Mouse (Mus musculus) midbrain, embryonic 12.5 days (tissue): ENCODE data around the gene Sinhcaf. TPM values are rescaled to one million over a fixed set of nuclear protein-coding genes. Genes with fewer than 3 reads are reported as not detected.
"Not testable (repeated sequence)": the region's sequence is repeated elsewhere in the genome, so short reads cannot be mapped to it uniquely, and the experiment has no call there.

Source experiments
- ATAC-seq: fragments of 200-750 bp; cut with Nextera tagmentation; 2 replicates; pipeline ENCODE4 v1.8.0; 2017; ENCODE audit warnings: low read depth, moderate TSS enrichment, moderate library complexity; ENCODE audit not compliant: low FRiP score
- H3K27ac ChIP-seq: fragments of 300-500 bp; sonication (generic); replicated peaks from 2 replicates; pipeline ENCODE4 v1.5.1; 2016; ENCODE audit warnings: mild to moderate bottlenecking
- H3K27me3 ChIP-seq: fragments of 300-500 bp; sonication (generic); 2 replicates; pipeline ENCODE4 v1.6.1; 2016; ENCODE audit warnings: mild to moderate bottlenecking
- H3K36me3 ChIP-seq: fragments of 300-500 bp; sonication (generic); 2 replicates; pipeline ENCODE4 v1.6.1; 2016
- H3K4me1 ChIP-seq: fragments of 300-500 bp; sonication (generic); 2 replicates; pipeline ENCODE4 v1.6.1; 2016
- H3K4me2 ChIP-seq: fragments of 300-500 bp; sonication (generic); replicated peaks from 2 replicates; pipeline ENCODE4 v1.6.1; 2016; ENCODE audit warnings: mild to moderate bottlenecking, moderate library complexity
- H3K4me3 ChIP-seq: fragments of 300-500 bp; sonication (generic); 2 replicates; pipeline ENCODE4 v1.5.1; 2016; ENCODE audit warnings: mild to moderate bottlenecking
- H3K9ac ChIP-seq: fragments of 300-500 bp; sonication (generic); replicated peaks from 2 replicates; pipeline ENCODE4 v1.6.1; 2016; ENCODE audit warnings: mild to moderate bottlenecking, moderate library complexity
- H3K9me3 ChIP-seq: fragments of 300-500 bp; sonication (generic); 2 replicates; pipeline ENCODE4 v1.6.1; 2016; ENCODE audit warnings: mild to moderate bottlenecking
- WGBS: fragments of 180-500 bp; shearing (Covaris S2); methylation state at CpG from one replicate; pipeline ENCODE4 v1.1.7; 2016; 5-methylcytosine and 5-hydroxymethylcytosine counted together
- polyA plus RNA-seq: library from polyadenylated mRNA; unstranded; fragments of >200 nt; fragmentation: Nextera tagmentation; extraction: Ambion mirVana; gene quantifications from 2 replicates; pipeline ENCODE4 v1.2.1, GENCODE M21; 2016

The Sinhcaf gene
- 210 and 223 TPM in 2 replicates for polyA plus RNA-seq

GRCm38 (mm10) chr6:148946409-148946742 lies at the start of gene Sinhcaf:
Gene Sinhcaf, minus strand, starts transcription at chr6:148946467.
- H3K4me3 ChIP-seq: peak within 1 kb of the TSS; percentile 96
- no peaks in the 10 kb centered on the region for H3K27me3 ChIP-seq
- under 1% methylated on average over 43 of the region's 47 CpGs for WGBS
- H3K9ac ChIP-seq: peak within 1 kb of the TSS; percentile 96
- H3K4me1 ChIP-seq: peaks cover 28% of the 10 kb centered on the region
- no peaks in the 10 kb centered on the region for H3K9me3 ChIP-seq
- peak within 1 kb of the TSS; percentile 63 for H3K4me2 ChIP-seq
- H3K27ac ChIP-seq: peak within 1 kb of the TSS; percentile 92
- H3K36me3 ChIP-seq: no peaks in the 10 kb centered on the region
- ATAC-seq: peak; percentile 86

GRCm38 (mm10) chr6:148994327-148994999 lies 48.2 kb upstream of the Sinhcaf start:
- peak overlapping the region; percentile 20; the same call in 1 of the 2 replicates for H3K9ac ChIP-seq
- H3K4me3 ChIP-seq: no peak overlapping the region
- no peaks in the 10 kb centered on the region for H3K27me3 ChIP-seq
- H3K27ac ChIP-seq: no peak overlapping the region
- no peak for ATAC-seq
- H3K4me2 ChIP-seq: no peak overlapping the region
- peaks cover 24% of the 10 kb centered on the region for H3K4me1 ChIP-seq
- no peaks in the 10 kb centered on the region for H3K9me3 ChIP-seq
- H3K36me3 ChIP-seq: peaks cover 38% of the 10 kb centered on the region
- WGBS: 59% methylated on average over 5 of the region's 5 CpGs

- no peaks in the 10 kb centered on the region for H3K9me3 ChIP-seq
- peaks cover 24% of the 10 kb centered on the region for H3K4me1 ChIP-seq
- H3K27me3 ChIP-seq: no peaks in the 10 kb centered on the region
- no peak overlapping the region for H3K9ac ChIP-seq
- 6% methylated on average over 9 of the region's 9 CpGs for WGBS
- H3K36me3 ChIP-seq: peaks cover 33% of the 10 kb centered on the region
- H3K4me2 ChIP-seq: peak overlapping the region; percentile 11; the same call in 1 of the 2 replicates
- peak; percentile 53 for ATAC-seq
- peak overlapping the region; percentile 66 for H3K27ac ChIP-seq
- no peak overlapping the region for H3K4me3 ChIP-seq
These were observed 47.1 kb upstream of the Sinhcaf start for GRCm38 (mm10) chr6:148993117-148994077.

- H3K9me3 ChIP-seq: no peaks in the 10 kb centered on the region
- H3K9ac ChIP-seq: no peak overlapping the region; the same call in 1 of the 2 replicates
- peak overlapping the region; percentile 66 for H3K27ac ChIP-seq
- peak; percentile 78 for ATAC-seq
- peaks cover 24% of the 10 kb centered on the region for H3K4me1 ChIP-seq
- peaks cover 25% of the 10 kb centered on the region for H3K36me3 ChIP-seq
- WGBS: 16% methylated on average over 4 of the region's 4 CpGs
- 0 out of 2 replicates have a peak overlapping the region, but pooled peaks have one; percentile 11 for H3K4me2 ChIP-seq
- no peak overlapping the region for H3K4me3 ChIP-seq
- no peaks in the 10 kb centered on the region for H3K27me3 ChIP-seq
These were observed 46.3 kb upstream of the Sinhcaf start for GRCm38 (mm10) chr6:148992373-148993116.

- Histone ChIP-seq H3K4me1 (peaks cover 24% of the 10 kb centered on the region), H3K9me3 (no peaks in the 10 kb centered on the region), H3K27ac (peak overlapping the region; percentile 66), H3K9ac (no peak overlapping the region; the same call in 1 of the 2 replicates), H3K36me3 (peaks cover 18% of the 10 kb centered on the region), H3K4me3 (no peak overlapping the region), H3K4me2 (0 out of 2 replicates have a peak overlapping the region, but pooled peaks have one; percentile 11), H3K27me3 (no peaks in the 10 kb centered on the region)
- ATAC-seq: no peak
- 32% methylated on average over 6 of the region's 6 CpGs for WGBS
These were observed 45.5 kb upstream of the Sinhcaf start for GRCm38 (mm10) chr6:148991660-148992372.

- 74% methylated on average over 2 of the region's 3 CpGs for WGBS
- not testable (repeated sequence) for H3K9ac ChIP-seq, H3K36me3 ChIP-seq, H3K27ac ChIP-seq, ATAC-seq, H3K4me2 ChIP-seq, H3K27me3 ChIP-seq, H3K4me3 ChIP-seq, H3K9me3 ChIP-seq
- H3K4me1 ChIP-seq: peaks cover 24% of the 10 kb centered on the region
These were observed 43.7 kb upstream of the Sinhcaf start for GRCm38 (mm10) chr6:148989792-148990491.

- Histone ChIP-seq H3K9ac (no peak overlapping the region), H3K27ac (no peak overlapping the region), H3K27me3 (no peaks in the 10 kb centered on the region), H3K36me3 (0 out of 2 replicates have a peak, but pooled peaks cover 7% of the 10 kb centered on the region), H3K4me1 (no peaks in the 10 kb centered on the region; the same call in 1 of the 2 replicates), H3K9me3 (no peaks in the 10 kb centered on the region), H3K4me2 (no peak overlapping the region), H3K4me3 (no peak overlapping the region)
- ATAC-seq: no peak
- 89% methylated on average over 4 of the region's 4 CpGs for WGBS
These were observed 39.7 kb upstream of the Sinhcaf start for GRCm38 (mm10) chr6:148986003-148986402.

GRCm38 (mm10) chr6:148980495-148980894 lies 34.2 kb upstream of the Sinhcaf start:
- H3K4me3 ChIP-seq: no peak overlapping the region
- 88% methylated on average over 3 of the region's 3 CpGs for WGBS
- no peaks in the 10 kb centered on the region for H3K36me3 ChIP-seq
- H3K4me2 ChIP-seq: no peak overlapping the region
- H3K9ac ChIP-seq: no peak overlapping the region
- H3K9me3 ChIP-seq: no peaks in the 10 kb centered on the region
- no peaks in the 10 kb centered on the region; the same call in 1 of the 2 replicates for H3K4me1 ChIP-seq
- no peak overlapping the region for H3K27ac ChIP-seq
- no peak for ATAC-seq
- no peaks in the 10 kb centered on the region for H3K27me3 ChIP-seq

- Histone ChIP-seq H3K36me3 (no peaks in the 10 kb centered on the region), H3K9me3 (no peaks in the 10 kb centered on the region), H3K27ac (no peak overlapping the region), H3K4me2 (no peak overlapping the region), H3K27me3 (no peaks in the 10 kb centered on the region), H3K4me3 (no peak overlapping the region), H3K4me1 (peaks cover 7% of the 10 kb centered on the region), H3K9ac (no peak overlapping the region)
- WGBS: 93% methylated on average over 3 of the region's 3 CpGs
- ATAC-seq: no peak
These were observed 28.8 kb upstream of the Sinhcaf start for GRCm38 (mm10) chr6:148975096-148975495.

GRCm38 (mm10) chr6:148972891-148973290 lies 26.6 kb upstream of the Sinhcaf start:
- Histone ChIP-seq H3K36me3 (no peaks in the 10 kb centered on the region), H3K4me1 (peaks cover 7% of the 10 kb centered on the region), H3K9ac (no peak overlapping the region), H3K9me3 (no peaks in the 10 kb centered on the region), H3K27ac (no peak overlapping the region), H3K27me3 (no peaks in the 10 kb centered on the region), H3K4me3 (no peak overlapping the region), H3K4me2 (no peak overlapping the region)
- 66% methylated on average over 2 of the region's 2 CpGs for WGBS
- ATAC-seq: no peak
